Mouse (Mus musculus) limb, embryonic 13.5 days (tissue): Measurements from ENCODE around the gene Nr1h3. TPM values are rescaled to one million over a fixed set of nuclear protein-coding genes. Genes with fewer than 3 reads are reported as not detected.

Source experiments
- ATAC-seq: fragments of 200-750 bp; cut with Nextera tagmentation; 2 replicates; pipeline ENCODE4 v1.8.0; 2017; ENCODE audit warnings: low read depth, moderate number of reproducible peaks, moderate TSS enrichment; ENCODE audit not compliant: low FRiP score
- H3K27ac ChIP-seq: fragments of 300-500 bp; sonication (generic); 2 replicates; pipeline ENCODE4 v1.5.1; 2015; ENCODE audit warnings: inconsistent platforms, mild to moderate bottlenecking, moderate library complexity
- H3K27me3 ChIP-seq: fragments of 300-500 bp; sonication (generic); 2 replicates; pipeline ENCODE4 v1.6.1; 2015; ENCODE audit warnings: mild to moderate bottlenecking, inconsistent platforms
- H3K36me3 ChIP-seq: fragments of 300-500 bp; sonication (generic); 2 replicates; pipeline ENCODE4 v1.6.1; 2015; ENCODE audit warnings: inconsistent platforms, mild to moderate bottlenecking, moderate library complexity
- H3K4me1 ChIP-seq: fragments of 300-500 bp; sonication (generic); 2 replicates; pipeline ENCODE4 v1.6.1; 2015; ENCODE audit warnings: inconsistent platforms
- H3K4me2 ChIP-seq: fragments of 300-500 bp; sonication (generic); replicated peaks from 2 replicates; pipeline ENCODE4 v1.6.1; 2015; ENCODE audit warnings: inconsistent platforms, mild to moderate bottlenecking, moderate library complexity
- H3K4me3 ChIP-seq: fragments of 300-500 bp; sonication (generic); 2 replicates; pipeline ENCODE4 v1.5.1; 2015; ENCODE audit warnings: moderate library complexity, mild to moderate bottlenecking, inconsistent platforms
- H3K9ac ChIP-seq: fragments of 300-500 bp; sonication (generic); 2 replicates; pipeline ENCODE4 v1.6.1; 2015; ENCODE audit warnings: mild to moderate bottlenecking, inconsistent platforms
- H3K9me3 ChIP-seq: fragments of 300-500 bp; sonication (generic); 2 replicates; pipeline ENCODE4 v1.6.1; 2016; ENCODE audit warnings: inconsistent platforms
- WGBS: fragments of 180-500 bp; shearing (Covaris S2); methylation state at CpG from one replicate; pipeline ENCODE4 v1.1.7; 2015; 5-methylcytosine and 5-hydroxymethylcytosine counted together
- polyA plus RNA-seq: library from polyadenylated mRNA; unstranded; fragments of >200 nt; fragmentation: Nextera tagmentation; extraction: Ambion mirVana; gene quantifications from 2 replicates; pipeline ENCODE4 v1.2.1, GENCODE M21; 2015

Nr1h3 gene
- polyA plus RNA-seq, 1 experiment from 2014 or later = 1.7 TPM

GRCm38 (mm10) chr2:91157002-91157752 is 45.5 kb downstream of the Nr1h3 start:
- H3K27me3 ChIP-seq = no peaks in the 10 kb centered on the region
- no peak overlapping the region for H3K4me2 ChIP-seq
- no peak for ATAC-seq
- no peak overlapping the region for H3K9ac ChIP-seq
- H3K4me1 ChIP-seq = no peaks in the 10 kb centered on the region
- no peak overlapping the region for H3K4me3 ChIP-seq
- peaks cover 81% of the 10 kb centered on the region for H3K36me3 ChIP-seq
- no peaks in the 10 kb centered on the region for H3K9me3 ChIP-seq
- H3K27ac ChIP-seq = no peak overlapping the region
- 19% methylated on average over 6 of the region's 6 CpGs for WGBS

GRCm38 (mm10) chr2:91154091-91154490 is 48.5 kb downstream of the Nr1h3 start:
- WGBS = 90% methylated on average over 3 of the region's 3 CpGs
- H3K9me3 ChIP-seq = no peaks in the 10 kb centered on the region
- H3K36me3 ChIP-seq = peaks cover 73% of the 10 kb centered on the region
- H3K4me3 ChIP-seq = no peak overlapping the region
- no peaks in the 10 kb centered on the region for H3K27me3 ChIP-seq
- H3K4me2 ChIP-seq = no peak overlapping the region
- no peak overlapping the region for H3K9ac ChIP-seq
- no peak for ATAC-seq
- H3K4me1 ChIP-seq = no peaks in the 10 kb centered on the region
- no peak overlapping the region for H3K27ac ChIP-seq

GRCm38 (mm10) chr2:91152885-91153377 is 49.7 kb downstream of the Nr1h3 start:
- H3K4me1 ChIP-seq = no peaks in the 10 kb centered on the region
- H3K36me3 ChIP-seq = peaks cover 69% of the 10 kb centered on the region
- H3K4me2 ChIP-seq = no peak overlapping the region
- H3K27ac ChIP-seq = no peak overlapping the region
- no peak overlapping the region for H3K4me3 ChIP-seq
- no peak overlapping the region for H3K9ac ChIP-seq
- no peak for ATAC-seq
- WGBS = 81% methylated on average over 3 of the region's 3 CpGs
- no peaks in the 10 kb centered on the region for H3K27me3 ChIP-seq
- no peaks in the 10 kb centered on the region for H3K9me3 ChIP-seq

GRCm38 (mm10) chr2:91151331-91151730 is 51.3 kb downstream of the Nr1h3 start:
- no peaks in the 10 kb centered on the region for H3K9me3 ChIP-seq
- ATAC-seq = no peak
- no peak overlapping the region for H3K27ac ChIP-seq
- no peak overlapping the region for H3K4me2 ChIP-seq
- no peak overlapping the region for H3K4me3 ChIP-seq
- no peaks in the 10 kb centered on the region for H3K27me3 ChIP-seq
- H3K9ac ChIP-seq = no peak overlapping the region
- 79% methylated on average over 1 of the region's 1 CpGs for whole genome bisulfite sequencing
- no peaks in the 10 kb centered on the region for H3K4me1 ChIP-seq
- H3K36me3 ChIP-seq = peaks cover 62% of the 10 kb centered on the region

DNA sequence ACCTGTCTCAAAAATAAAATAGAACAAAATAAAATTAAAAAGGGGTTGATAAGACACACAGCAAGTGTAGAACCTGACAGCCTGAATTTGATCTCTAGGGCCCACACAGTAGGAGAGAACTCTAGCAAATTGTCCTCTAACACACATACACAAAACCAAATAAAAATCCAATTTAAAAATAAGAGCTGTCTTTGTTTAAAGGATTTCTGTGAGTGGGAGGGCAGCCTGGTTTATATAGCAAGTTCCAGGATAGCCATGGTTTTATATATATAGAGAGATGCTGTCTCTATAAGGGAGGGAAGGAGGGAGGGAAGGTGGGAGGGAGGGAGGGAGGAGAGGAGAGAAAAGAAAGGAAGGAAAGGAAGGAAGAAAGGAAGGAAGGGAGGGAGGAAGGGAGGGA is 54.5 kb downstream of the Nr1h3 start:
- no peak overlapping the region for H3K27ac ChIP-seq
- ATAC-seq = no peak
- H3K27me3 ChIP-seq = no peaks in the 10 kb centered on the region
- H3K36me3 ChIP-seq = peaks cover 56% of the 10 kb centered on the region
- no peak overlapping the region for H3K9ac ChIP-seq
- H3K4me3 ChIP-seq = no peak overlapping the region
- no peaks in the 10 kb centered on the region for H3K4me1 ChIP-seq
- no peaks in the 10 kb centered on the region for H3K9me3 ChIP-seq
- no peak overlapping the region for H3K4me2 ChIP-seq

DNA sequence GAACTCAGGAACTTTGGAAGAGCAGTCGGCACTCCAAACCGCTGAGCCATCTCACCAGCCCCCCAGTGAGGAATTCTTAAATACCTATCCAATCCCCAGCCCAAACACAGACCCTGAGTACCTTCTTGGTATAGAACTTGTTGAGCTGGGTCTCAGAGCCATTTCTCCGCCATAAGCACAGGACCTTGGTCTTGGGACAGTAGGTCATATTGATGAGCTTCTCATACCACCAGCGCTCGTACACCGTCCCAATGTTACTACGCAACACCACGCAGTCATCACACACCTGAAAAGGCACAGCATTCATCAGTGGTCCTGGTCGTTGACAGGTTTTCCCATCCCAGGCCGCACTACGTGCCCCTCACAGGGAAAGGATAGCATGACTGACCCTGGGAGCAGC is 59.2 kb downstream of the Nr1h3 start:
- ATAC-seq = no peak
- Histone ChIP-seq H3K9me3 (no peaks in the 10 kb centered on the region), H3K4me2 (no peak overlapping the region), H3K4me1 (no peaks in the 10 kb centered on the region), H3K9ac (no peak overlapping the region), H3K27ac (no peak overlapping the region), H3K4me3 (no peak overlapping the region), H3K36me3 (peaks cover 68% of the 10 kb centered on the region), H3K27me3 (no peaks in the 10 kb centered on the region)
- 97% methylated on average over 11 of the region's 11 CpGs for WGBS

DNA sequence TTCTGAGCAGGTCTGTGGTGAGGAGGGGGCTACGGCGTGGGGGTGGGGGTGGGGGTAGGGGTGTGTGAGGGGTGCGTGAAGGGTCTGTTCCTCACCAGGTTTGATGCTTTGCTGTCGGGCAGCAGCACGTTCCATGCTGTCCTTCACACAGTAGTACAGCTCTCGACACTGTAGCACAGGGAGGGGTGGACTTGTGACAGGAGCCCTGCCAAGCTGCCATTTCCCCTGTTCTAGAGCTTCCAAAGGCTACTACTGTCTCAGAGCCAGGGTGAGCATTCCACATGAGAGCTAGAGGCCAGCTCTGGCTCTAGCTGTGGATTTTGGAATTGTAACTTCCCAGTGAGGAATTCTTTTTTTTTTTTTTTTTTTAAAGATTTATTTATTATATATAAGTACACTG is 59.7 kb downstream of the Nr1h3 start:
- no peak overlapping the region for H3K27ac ChIP-seq
- no peak overlapping the region for H3K4me3 ChIP-seq
- H3K27me3 ChIP-seq = no peaks in the 10 kb centered on the region
- no peaks in the 10 kb centered on the region for H3K9me3 ChIP-seq
- no peak overlapping the region for H3K9ac ChIP-seq
- no peak overlapping the region for H3K4me2 ChIP-seq
- peaks cover 71% of the 10 kb centered on the region for H3K36me3 ChIP-seq
- no peaks in the 10 kb centered on the region for H3K4me1 ChIP-seq
- 90% methylated on average over 6 of the region's 6 CpGs for WGBS
- ATAC-seq = no peak

DNA sequence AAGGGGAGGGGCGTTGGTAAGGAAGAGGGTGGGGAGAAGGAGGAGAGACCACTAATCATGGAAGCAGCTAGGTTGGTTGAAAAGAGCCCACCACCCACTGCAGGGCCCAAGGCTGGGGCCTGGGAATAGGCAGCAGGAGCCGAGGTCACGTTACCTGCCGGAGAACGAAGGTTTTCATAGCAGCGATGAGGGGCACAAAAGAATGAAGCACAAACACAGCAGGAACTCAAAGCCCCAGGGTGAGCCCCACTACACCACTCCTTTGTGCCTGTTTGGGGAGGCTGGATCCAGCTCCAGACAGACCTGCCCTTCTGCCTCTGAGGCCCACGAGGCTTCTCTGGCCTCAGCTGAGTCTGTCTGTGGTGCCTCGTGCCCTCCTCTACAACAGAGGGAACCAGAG is 62.9 kb downstream of the Nr1h3 start:
- Histone ChIP-seq H3K4me3 (no peak overlapping the region), H3K9ac (no peak overlapping the region), H3K9me3 (no peaks in the 10 kb centered on the region), H3K27me3 (no peaks in the 10 kb centered on the region), H3K27ac (no peak overlapping the region), H3K4me1 (no peaks in the 10 kb centered on the region), H3K4me2 (no peak overlapping the region), H3K36me3 (peaks cover 60% of the 10 kb centered on the region)
- WGBS = 68% methylated on average over 8 of the region's 8 CpGs
- no peak for ATAC-seq

DNA sequence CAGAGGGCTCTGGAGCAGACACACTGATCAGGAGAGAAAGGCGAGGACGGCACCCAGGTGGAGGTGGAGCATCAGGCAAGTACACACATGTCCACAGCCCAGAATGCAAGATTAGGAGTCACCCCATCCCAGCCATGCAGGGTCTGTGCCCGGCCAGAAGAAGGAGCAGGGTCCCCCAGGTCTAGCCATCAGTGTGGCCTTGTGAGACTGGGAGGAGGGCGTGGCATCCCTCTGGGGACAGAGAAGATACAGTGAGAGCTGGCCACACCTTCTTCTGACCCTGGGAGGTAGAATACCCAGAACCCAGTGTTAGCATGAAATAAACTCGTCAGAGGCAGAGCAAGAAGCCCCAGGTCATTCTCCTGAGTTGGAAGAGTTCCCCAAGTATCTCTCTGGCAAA is 63.3 kb downstream of the Nr1h3 start:
- Histone ChIP-seq H3K4me3 (no peak overlapping the region), H3K4me2 (no peak overlapping the region), H3K4me1 (no peaks in the 10 kb centered on the region), H3K9me3 (no peaks in the 10 kb centered on the region), H3K27ac (no peak overlapping the region), H3K9ac (no peak overlapping the region), H3K27me3 (no peaks in the 10 kb centered on the region), H3K36me3 (peaks cover 57% of the 10 kb centered on the region)
- ATAC-seq = no peak
- WGBS = 63% methylated on average over 5 of the region's 5 CpGs

- H3K9ac ChIP-seq = no peak overlapping the region
- H3K36me3 ChIP-seq = peaks cover 43% of the 10 kb centered on the region
- ATAC-seq = no peak
- no peak overlapping the region for H3K4me2 ChIP-seq
- no peak overlapping the region for H3K4me3 ChIP-seq
- 80% methylated on average over 6 of the region's 6 CpGs for WGBS
- H3K27ac ChIP-seq = no peak overlapping the region
- no peaks in the 10 kb centered on the region for H3K4me1 ChIP-seq
- no peaks in the 10 kb centered on the region for H3K9me3 ChIP-seq
- H3K27me3 ChIP-seq = no peaks in the 10 kb centered on the region
These were observed 65.2 kb downstream of the Nr1h3 start for GRCm38 (mm10) chr2:91137481-91137880.

- H3K27ac ChIP-seq = no peak overlapping the region
- no peaks in the 10 kb centered on the region for H3K27me3 ChIP-seq
- no peak overlapping the region for H3K4me2 ChIP-seq
- H3K9ac ChIP-seq = no peak overlapping the region
- no peak overlapping the region for H3K4me3 ChIP-seq
- no peaks in the 10 kb centered on the region for H3K9me3 ChIP-seq
- ATAC-seq = no peak
- H3K4me1 ChIP-seq = no peaks in the 10 kb centered on the region
- 78% methylated on average over 11 of the region's 11 CpGs for WGBS
- H3K36me3 ChIP-seq = peaks cover 38% of the 10 kb centered on the region
These were observed 65.9 kb downstream of the Nr1h3 start for GRCm38 (mm10) chr2:91136513-91137412.
